Mouse (Mus musculus): ENCODE data around the gene Pnkp.

GRCm38 (mm10) chr7:44809466-44809865 lies 47.5 kb upstream of the Pnkp start:
- TF ChIP-seq CTCF (IDR thresholded peaks at IDR 0.05; ENCODE audit: low read depth) (no peak), EP300 (IDR thresholded peaks at IDR 0.05; ENCODE audit: low read depth) (no peak)

Data from liver, embryonic 14.5 days (tissue).